Mouse (Mus musculus) brain, embryonic 14.5 days (tissue): ENCODE measurements at regions not wholly inside any gene's neighbourhood (a gene's known extent, or its start where the extent isn't known, plus 50 kb on each side); places are given as distances from the start of the nearest gene placed in this dataset.

ENCODE experiments used
- DNase-seq: peaks from one replicate; pipeline ENCODE4 v3.0.0-alpha.2; 2011; ENCODE audit warnings: low read depth
- CTCF ChIP-seq: fragments of 200-500 bp; IDR thresholded peaks from 2 replicates; pipeline ENCODE4 v1.5.1; 2012; ENCODE audit warnings: inconsistent platforms, mild to moderate bottlenecking, moderate library complexity, borderline replicate concordance; ENCODE audit not compliant: insufficient read depth, insufficient read length; ENCODE audit errors: extremely low read depth
- POLR2A ChIP-seq: fragments of 200-500 bp; IDR thresholded peaks from 2 replicates; pipeline ENCODE4 v1.6.1; 2012; ENCODE audit warnings: mild to moderate bottlenecking, inconsistent platforms, borderline replicate concordance; ENCODE audit not compliant: poor library complexity, insufficient read depth, insufficient read length, severe bottlenecking; ENCODE audit errors: extremely low read depth

GRCm38 (mm10) chr10:107219621-107220370, 51.7 kb upstream of the Lin7a start:
- no peak for DNase-seq
- TF ChIP-seq CTCF (no peak), POLR2A (no peak)

GRCm38 (mm10) chr10:107220501-107220900, 51.0 kb upstream of the Lin7a start:
- TF ChIP-seq CTCF (no peak), POLR2A (no peak)
- no peak for DNase-seq

GRCm38 (mm10) chr10:107221151-107221650, 50.3 kb upstream of the Lin7a start:
- TF ChIP-seq POLR2A (no peak), CTCF (no peak)
- DNase-seq = no peak
